Mouse (Mus musculus): ENCODE data around the gene Oas1f.

GRCm38 (mm10) chr5:120813023-120813422 is 34.1 kb upstream of the Oas1f start:
- no peak for TF ChIP-seq CTCF (IDR thresholded peaks at IDR 0.05; ENCODE audit: low read depth, low read length)
- TF ChIP-seq TAL1 (conservative IDR thresholded peaks at IDR 0.05; ENCODE audit: low read depth, low read length) = no peak
- TF ChIP-seq GATA1 (IDR thresholded peaks at IDR 0.05; ENCODE audit: borderline replicate concordance, low read length) = no peak
- no peak for TF ChIP-seq POLR2AphosphoS5 (IDR thresholded peaks at IDR 0.05; ENCODE audit: insufficient replicate concordance, low read depth, low read length)

All from G1E (cell line).